Mouse (Mus musculus) embryonic fibroblast, embryonic 13.5 days (primary cell): ENCODE data around the gene Ly6g5c.

Experiments
- CTCF ChIP-seq: IDR thresholded peaks from 2 replicates; pipeline ENCODE4 v1.5.1; 2011; ENCODE audit warnings: mild to moderate bottlenecking, control low read depth, low read length, moderate library complexity, borderline replicate concordance; ENCODE audit not compliant: insufficient read depth
- POLR2A ChIP-seq: IDR thresholded peaks from 2 replicates; pipeline ENCODE4 v1.6.1; 2011; ENCODE audit warnings: low read depth, mild to moderate bottlenecking, control low read depth, low read length, moderate library complexity

- TF ChIP-seq CTCF (no peak), POLR2A (no peak)
Observed at GRCm38 (mm10) chr17:35102299-35102698, 5.8 kb upstream of the Ly6g5c start.
